Mouse (Mus musculus): ENCODE results near the gene Zfp143. TPM values are rescaled to one million over a fixed set of nuclear protein-coding genes. Genes with fewer than 3 reads are reported as not detected.
"Not testable (repeated sequence)": the region's sequence is repeated elsewhere in the genome, so short reads cannot be mapped to it uniquely, and the experiment has no call there.

The Zfp143 gene
- total RNA-seq, 4 experiments from 2014 or later: 8.0 to 11.8 (median 8.8) TPM

- no peak for DNase-seq (ENCODE audit: low spot score)
Observed at GRCm38 (mm10) chr7:110096332-110096731, 35.3 kb downstream of the Zfp143 start.

GRCm38 (mm10) chr7:110097106-110097793, 36.2 kb downstream of the Zfp143 start:
- DNase-seq (ENCODE audit: low spot score): no peak

- no peak for DNase-seq (ENCODE audit: low spot score)
Observed at GRCm38 (mm10) chr7:110100854-110101253, 39.8 kb downstream of the Zfp143 start.

DNA sequence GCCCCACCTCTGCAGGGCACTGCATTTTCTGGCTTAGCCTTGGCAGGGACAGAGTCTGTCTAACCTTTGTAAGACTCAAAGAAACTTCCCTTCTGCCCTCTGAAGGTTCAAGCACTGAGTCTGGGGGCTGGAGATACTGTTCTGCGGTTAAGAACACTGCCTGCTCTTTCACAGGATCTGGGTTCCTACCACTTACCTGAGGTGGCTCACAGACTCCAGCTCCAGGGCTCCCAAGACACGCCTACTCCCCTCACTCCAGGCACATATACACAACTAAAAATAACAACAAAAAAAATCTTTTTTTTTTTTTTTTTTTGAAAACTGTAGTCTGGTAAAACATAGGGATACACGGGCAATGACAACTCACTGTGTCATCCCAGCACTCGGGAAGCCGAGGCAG, 40.2 kb downstream of the Zfp143 start:
- DNase-seq (ENCODE audit: low spot score): no peak

DNA sequence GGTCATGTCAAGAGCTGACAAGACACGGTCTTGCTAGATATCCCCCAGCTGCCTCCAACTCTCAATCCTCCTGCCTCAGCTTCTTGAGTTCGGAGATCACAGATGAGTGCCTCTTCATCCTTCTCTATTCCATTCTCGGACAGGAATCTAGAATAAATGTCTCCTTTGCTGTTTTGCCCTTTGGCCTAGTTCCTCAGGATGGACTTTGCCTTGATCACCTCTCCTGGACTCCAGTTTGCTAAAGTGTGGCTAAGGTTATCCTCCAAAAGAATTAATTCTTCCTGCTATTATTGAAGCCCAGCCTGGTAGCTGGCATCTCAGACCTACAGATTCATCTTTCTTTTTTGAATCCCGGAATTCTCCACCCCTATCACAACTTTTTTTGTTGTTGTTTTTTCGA, 44.0 kb downstream of the Zfp143 start:
- DNase-seq (ENCODE audit: low spot score): no peak

- DNase-seq (ENCODE audit: low spot score): no peak
Observed at GRCm38 (mm10) chr7:110106633-110107032, 45.6 kb downstream of the Zfp143 start.

DNA sequence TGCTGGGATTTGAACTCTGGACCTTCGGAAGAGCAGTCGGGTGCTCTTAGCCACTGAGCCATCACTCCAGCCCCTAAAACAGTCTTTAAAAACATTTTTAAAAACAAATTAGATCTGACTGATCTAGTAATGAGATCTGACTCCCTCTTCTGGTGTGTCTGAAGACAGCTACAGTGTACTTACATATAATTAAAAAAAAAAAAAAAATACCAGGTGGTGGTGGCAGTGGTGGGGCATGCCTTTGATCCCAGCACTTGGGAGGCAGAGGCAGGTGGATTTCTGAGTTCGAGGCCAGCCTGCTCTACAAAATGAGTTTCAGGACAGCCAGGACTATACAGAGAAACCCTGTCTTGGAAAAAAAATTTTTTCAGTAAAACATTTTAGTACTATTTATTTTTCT, 47.5 kb downstream of the Zfp143 start:
- DNase-seq (ENCODE audit: low spot score): not testable (repeated sequence)

- DNase-seq (ENCODE audit: low spot score): peak; percentile 59
Observed at GRCm38 (mm10) chr7:110108967-110109610, 48.1 kb downstream of the Zfp143 start.

- DNase-seq (ENCODE audit: low spot score): no peak
Observed at GRCm38 (mm10) chr7:110110061-110110656, 49.1 kb downstream of the Zfp143 start.

GRCm38 (mm10) chr7:110114699-110115098, 53.7 kb downstream of the Zfp143 start:
- DNase-seq (ENCODE audit: low spot score): no peak

DNA sequence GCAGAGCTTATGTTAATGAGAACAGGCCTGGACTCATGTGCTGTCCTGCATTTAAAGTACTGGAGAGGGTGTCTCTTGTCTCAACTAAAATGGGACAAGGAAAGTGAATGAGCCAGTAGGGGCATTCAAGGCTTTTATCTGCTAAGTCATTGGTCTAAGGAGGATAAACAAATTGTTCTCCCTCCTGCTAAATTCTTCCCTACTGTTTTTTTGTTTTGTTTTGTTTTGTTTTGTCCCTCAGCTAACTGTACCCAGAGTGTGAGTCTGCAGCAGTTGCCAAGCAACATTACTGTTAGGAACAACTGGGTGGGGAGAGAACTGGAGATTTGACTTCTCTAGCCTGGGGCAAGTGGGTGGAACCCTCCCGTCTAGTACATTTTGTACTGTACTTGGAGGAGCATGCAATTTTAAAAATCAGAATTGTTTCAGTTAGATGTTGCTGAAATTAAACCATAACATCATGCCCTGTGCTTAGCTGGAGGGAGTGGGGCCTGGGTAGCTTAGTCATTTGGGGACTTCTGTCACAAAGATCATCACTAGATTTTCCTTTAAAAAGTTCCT, 55.8 kb downstream of the Zfp143 start:
- DNase-seq (ENCODE audit: low spot score): peak; percentile 92

DNA sequence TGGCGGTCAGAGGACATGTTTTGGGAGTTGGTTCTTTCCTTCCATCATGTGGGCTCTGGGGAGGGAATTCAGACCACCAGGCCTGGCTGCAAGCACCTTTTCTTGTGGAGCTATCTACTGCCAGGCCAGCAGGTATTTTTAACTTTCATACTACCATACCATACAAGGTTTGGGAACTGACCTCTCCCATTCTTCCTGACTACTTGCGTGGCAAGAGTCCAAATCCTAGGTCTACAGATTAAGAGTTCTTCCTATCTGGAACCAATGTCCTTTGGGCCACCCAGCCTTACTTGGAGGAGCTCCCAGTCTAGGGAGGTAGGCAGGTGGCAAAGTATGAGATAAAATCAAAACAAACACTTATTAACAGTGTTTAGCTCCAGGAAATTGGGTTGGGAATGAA, 57.4 kb downstream of the Zfp143 start:
- DNase-seq (ENCODE audit: low spot score): peak; percentile 61

DNA sequence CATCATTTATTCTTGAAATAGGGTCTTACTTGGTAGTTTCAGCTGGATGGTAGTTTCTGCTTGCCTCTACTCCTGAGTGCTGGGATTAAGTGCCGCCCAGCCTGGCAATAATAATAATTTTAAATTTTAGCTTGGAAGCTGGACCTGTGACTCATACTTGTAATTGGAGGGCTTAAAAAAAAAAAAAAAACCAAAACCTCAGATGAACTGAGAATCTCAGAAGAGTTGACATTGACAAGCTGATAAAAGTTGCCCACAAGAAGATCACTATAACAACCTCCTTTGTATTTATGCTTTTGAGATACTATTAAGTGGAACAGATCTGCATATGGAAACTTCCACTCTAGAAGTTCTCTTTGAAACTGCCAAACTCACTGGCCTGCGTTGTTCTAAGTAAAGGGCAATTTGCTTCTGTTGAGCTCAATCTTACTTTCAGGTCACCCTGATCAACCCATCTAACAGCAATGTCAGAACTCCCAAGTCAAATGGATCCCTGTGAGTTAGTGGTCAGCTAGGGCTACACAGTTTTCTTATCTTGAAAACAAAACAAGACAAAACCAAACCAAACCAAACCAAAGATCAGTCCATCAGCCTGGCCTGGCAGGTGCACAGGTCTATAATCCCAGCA, 59.3 kb downstream of the Zfp143 start:
- peak; percentile 6 for DNase-seq (ENCODE audit: low spot score)

DNA sequence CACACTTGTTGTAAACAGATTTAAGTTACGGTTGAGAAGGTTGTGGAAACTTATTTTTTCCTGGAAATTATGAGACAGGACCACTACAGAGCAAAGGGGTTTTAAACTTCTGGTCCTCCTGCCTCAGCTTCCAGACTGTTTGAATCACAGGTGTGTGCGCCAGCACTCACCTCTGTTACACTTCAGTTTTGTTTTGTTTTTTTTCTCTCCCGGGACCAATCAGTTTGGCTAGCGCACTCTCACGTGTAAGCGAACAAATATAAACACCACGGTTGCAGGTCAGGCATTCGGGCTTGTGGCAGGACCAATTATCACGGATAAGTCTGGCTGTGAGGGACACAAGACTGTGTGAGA, 60.1 kb downstream of the Zfp143 start:
- no peak for DNase-seq (ENCODE audit: low spot score)

DNA sequence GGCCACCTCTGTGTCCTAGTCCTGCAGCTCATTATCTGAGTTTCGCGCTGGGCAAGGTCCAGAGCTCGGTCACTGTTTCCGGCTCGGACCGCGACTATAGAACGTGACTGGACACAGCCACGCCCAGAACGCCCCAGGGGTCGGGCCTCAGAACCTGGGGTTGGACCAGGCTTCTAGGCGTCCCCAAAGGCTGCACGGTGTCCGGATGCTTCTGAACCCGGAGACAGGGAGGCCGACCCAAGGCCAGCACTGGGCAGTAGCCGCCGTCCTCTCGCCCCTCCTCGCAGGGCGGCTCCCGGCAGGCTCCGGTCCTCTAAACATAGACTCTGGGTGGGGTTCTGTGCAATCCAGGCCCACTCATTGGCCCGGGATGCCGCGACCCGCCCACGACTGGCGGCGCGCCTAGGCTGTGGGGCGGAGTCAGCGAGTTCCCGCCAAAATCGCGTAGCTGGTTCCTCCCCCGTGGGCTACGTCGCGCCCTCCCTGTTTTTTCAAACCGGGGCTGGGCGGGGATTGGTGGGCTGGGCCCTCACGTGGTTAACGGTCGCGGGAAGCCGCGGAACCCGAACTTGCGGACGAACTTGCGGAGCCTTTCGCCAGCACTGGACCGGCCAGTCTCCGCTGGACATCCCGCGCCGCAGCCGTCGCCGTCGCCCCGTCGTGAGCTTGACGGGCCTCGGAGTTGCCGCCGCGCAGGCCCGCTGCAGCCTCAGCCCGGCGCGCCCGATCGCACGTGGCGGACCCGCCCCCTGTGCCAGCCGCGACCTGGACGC, 60.7 kb downstream of the Zfp143 start, which contains the start of gene Wee1:
Gene Wee1, plus strand, starts transcription at position 531 of the 773 bp plus-strand sequence.
- peak; percentile 99 for DNase-seq (ENCODE audit: low spot score)

- no peak for DNase-seq (ENCODE audit: low spot score)
Observed at GRCm38 (mm10) chr7:110122289-110122564, 61.2 kb downstream of the Zfp143 start.

DNA sequence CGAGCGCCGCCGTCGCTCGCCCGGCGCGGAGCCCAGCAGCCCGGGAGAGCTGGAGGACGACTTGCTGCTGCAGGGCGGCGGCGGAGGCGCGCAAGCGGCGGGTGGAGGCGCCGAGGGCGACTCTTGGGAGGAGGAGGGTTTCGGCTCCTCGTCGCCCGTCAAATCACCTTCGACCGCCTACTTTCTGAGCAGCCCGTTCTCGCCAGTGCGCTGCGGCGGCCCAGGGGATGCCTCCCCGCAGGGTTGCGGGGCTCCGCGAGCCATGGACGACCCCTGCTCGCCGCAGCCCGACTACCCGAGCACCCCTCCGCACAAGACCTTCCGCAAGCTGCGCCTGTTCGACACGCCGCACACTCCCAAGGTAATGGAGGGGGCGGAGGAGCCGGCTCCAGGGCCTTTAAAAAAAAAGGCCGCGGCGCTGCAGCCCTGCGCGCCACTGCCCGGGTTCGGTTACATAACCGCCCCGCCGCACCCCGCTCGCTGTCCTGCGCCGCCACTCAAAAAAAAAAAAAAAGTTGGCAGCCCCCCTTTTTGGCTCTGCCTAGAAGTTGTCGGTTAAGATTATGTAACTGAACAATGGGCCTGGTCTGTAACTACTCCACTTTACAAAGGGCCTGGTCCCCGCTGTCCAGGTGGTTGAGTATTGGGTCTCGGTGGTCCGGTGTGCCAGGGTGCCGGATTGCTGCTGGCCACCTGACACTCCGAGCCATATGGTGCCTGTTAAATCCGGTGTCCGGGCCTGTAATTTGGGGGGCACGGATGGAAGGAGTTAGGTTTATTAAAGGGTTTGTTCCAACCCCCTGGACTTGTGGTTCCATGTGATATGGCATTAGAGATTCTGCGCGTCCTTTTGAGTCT, 61.8 kb downstream of the Zfp143 start:
- peak; percentile 76 for DNase-seq (ENCODE audit: low spot score)

GRCm38 (mm10) chr7:110123844-110124555, 63.0 kb downstream of the Zfp143 start:
- peak; percentile 33 for DNase-seq (ENCODE audit: low spot score)

DNA sequence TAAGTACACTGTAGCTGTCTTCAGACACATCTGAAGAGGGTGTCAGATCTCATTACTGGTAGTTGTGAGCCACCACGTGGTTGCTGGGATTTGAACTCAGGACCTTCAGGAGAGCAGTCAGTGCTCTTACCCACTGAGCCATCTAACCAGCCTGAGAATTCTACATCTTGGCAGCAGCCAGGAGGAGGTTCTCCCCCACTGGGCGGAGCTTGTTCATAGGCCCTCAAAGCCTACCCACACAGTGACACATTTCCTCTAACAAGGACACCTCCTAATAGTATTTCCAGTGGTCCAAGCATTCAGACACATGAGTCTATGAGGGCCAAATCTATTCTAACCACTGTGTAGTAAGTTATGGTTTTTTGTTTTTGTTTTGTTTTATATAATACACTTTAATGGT, 67.5 kb downstream of the Zfp143 start:
- DNase-seq (ENCODE audit: low spot score): no peak

DNA sequence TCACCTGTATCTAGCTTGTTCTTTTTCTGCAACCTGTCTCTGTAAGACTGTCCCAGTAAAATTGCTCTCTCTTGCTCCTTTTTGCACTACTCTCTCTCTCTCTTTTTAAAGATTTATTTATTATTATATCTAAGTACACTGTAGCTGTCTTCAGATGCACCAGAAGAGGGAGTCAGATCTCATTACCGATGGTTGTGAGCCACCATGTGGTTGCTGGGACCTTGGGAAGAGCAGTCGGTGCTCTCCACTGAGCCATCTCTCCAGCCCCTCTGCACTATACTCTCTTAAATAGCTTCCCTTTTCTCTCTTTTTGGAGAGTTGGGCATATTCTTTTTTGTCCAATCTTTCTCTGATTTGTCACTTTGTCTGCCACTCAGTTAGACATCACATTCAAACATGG, 71.3 kb downstream of the Zfp143 start:
- DNase-seq (ENCODE audit: low spot score): not testable (repeated sequence)
